Mouse (Mus musculus): ENCODE results near the gene Gli3.

DNA sequence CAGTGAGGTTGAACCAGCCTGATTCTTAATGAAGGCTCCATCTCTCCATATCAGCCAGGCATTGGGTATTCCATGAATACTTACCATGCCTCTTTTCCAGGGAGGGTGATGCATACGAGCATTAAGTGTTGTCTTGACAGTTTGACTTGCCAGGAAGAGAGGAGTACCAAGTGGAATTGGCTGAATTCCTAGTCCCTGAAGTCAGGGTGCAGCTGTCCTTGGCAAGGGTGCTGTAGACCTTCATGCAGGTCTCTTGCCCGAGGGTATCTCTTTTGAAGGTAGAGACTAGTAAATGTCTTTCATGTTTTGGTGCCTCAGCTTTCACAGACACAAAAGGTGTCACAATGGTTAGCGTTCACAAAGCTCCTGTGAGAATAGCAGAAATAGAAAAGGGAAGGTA lies 59.1 kb downstream of the Gli3 start:
- TF ChIP-seq CTCF (IDR thresholded peaks at IDR 0.05; ENCODE audit: control insufficient read depth, insufficient read depth, low read length) (no peak), POLR2A (IDR thresholded peaks at IDR 0.05; ENCODE audit: borderline replicate concordance, control insufficient read depth, low read depth, low read length) (no peak)
